Mouse (Mus musculus) myocyte (in vitro differentiated cells): ENCODE measurements at regions not wholly inside any gene's neighbourhood (a gene's known extent, or its start where the extent isn't known, plus 50 kb on each side); places are given as distances from the start of the nearest gene placed in this dataset.

Experiments used
- CEBPB ChIP-seq: IDR thresholded peaks from 2 replicates; pipeline ENCODE4 v1.6.1; 2011; ENCODE audit warnings: mild to moderate bottlenecking, moderate library complexity; ENCODE audit not compliant: poor library complexity, insufficient read depth, severe bottlenecking
- E2F4 ChIP-seq: IDR thresholded peaks from one replicate; pipeline ENCODE4 v1.6.1; 2011; ENCODE audit warnings: mild to moderate bottlenecking, control low read depth, moderate library complexity; ENCODE audit not compliant: insufficient read depth
- MAX ChIP-seq: IDR thresholded peaks from one replicate; pipeline ENCODE4 v1.6.1; 2011; ENCODE audit warnings: low read depth, mild to moderate bottlenecking, control low read depth
- MYOD1 ChIP-seq, 3 experiments: IDR thresholded peaks; one replicate each; pipeline ENCODE4 v1.6.1; 2011; ENCODE audit warnings: control low read depth in 2 of 3, low read depth in 2 of 3, mild to moderate bottlenecking in 2 of 3, moderate library complexity in 1 of 3; ENCODE audit not compliant: insufficient read length in 2 of 3, control insufficient read depth in 1 of 3
- POLR2A ChIP-seq: IDR thresholded peaks from one replicate; pipeline ENCODE4 v1.6.1; 2011; ENCODE audit warnings: low read depth, mild to moderate bottlenecking, control low read depth, moderate library complexity; ENCODE audit not compliant: insufficient read length
- POLR2AphosphoS2 ChIP-seq: IDR thresholded peaks from one replicate; pipeline ENCODE4 v1.6.1; 2011; ENCODE audit warnings: low read depth, control low read depth; ENCODE audit not compliant: insufficient read length
- TCF12 ChIP-seq: IDR thresholded peaks from one replicate; pipeline ENCODE4 v1.6.1; 2011; ENCODE audit warnings: mild to moderate bottlenecking, control low read depth; ENCODE audit not compliant: poor library complexity, insufficient read depth, severe bottlenecking
- TCF3 ChIP-seq: IDR thresholded peaks from one replicate; pipeline ENCODE4 v1.6.1; 2011; ENCODE audit warnings: low read depth, control low read depth; ENCODE audit not compliant: insufficient read length
- USF1 ChIP-seq: IDR thresholded peaks from one replicate; pipeline ENCODE4 v1.6.1; 2011; ENCODE audit warnings: low read depth, mild to moderate bottlenecking, control low read depth, moderate library complexity

- TF ChIP-seq POLR2A (no peak), MYOD1 (IDR thresholded peaks at IDR 0.05; ENCODE audit: control insufficient read depth in 1 of 3, insufficient read length in 2 of 3, low read depth in 2 of 3) (no peak), USF1 (no peak), MAX (no peak), E2F4 (no peak), POLR2AphosphoS2 (no peak), TCF12 (no peak), TCF3 (no peak), CEBPB (no peak)
Observed at GRCm38 (mm10) chr5:64600811-64601210, 202.4 kb upstream of the Klf3 start.
